Mouse (Mus musculus) liver, postnatal 0 days (tissue): Measurements from ENCODE around the gene Galnt18. TPM values are rescaled to one million over a fixed set of nuclear protein-coding genes. Genes with fewer than 3 reads are reported as not detected.

ENCODE experiments used
- ATAC-seq: fragments of 200-750 bp; cut with Nextera tagmentation; 2 replicates; pipeline ENCODE4 v1.8.0; 2017; ENCODE audit warnings: mild to moderate bottlenecking, moderate library complexity
- DNase-seq: peaks from one replicate; pipeline ENCODE4 v3.0.0-alpha.2; 2016
- H3K27ac ChIP-seq: fragments of 300-500 bp; sonication (generic); 2 replicates; pipeline ENCODE4 v1.5.1; 2014; ENCODE audit warnings: antibody characterized with exemption, moderate library complexity, mild to moderate bottlenecking, low read depth
- H3K27me3 ChIP-seq: fragments of 300-500 bp; sonication (generic); 2 replicates; pipeline ENCODE4 v1.6.1; 2014; ENCODE audit warnings: low read length, control low read depth, mixed read lengths; ENCODE audit not compliant: insufficient read depth
- H3K36me3 ChIP-seq: fragments of 300-500 bp; sonication (generic); replicated peaks from 2 replicates; pipeline ENCODE4 v1.6.1; 2014; ENCODE audit warnings: mild to moderate bottlenecking, control low read depth, low read length, moderate library complexity, mixed read lengths; ENCODE audit not compliant: insufficient read depth
- H3K4me1 ChIP-seq: fragments of 300-500 bp; sonication (generic); 2 replicates; pipeline ENCODE4 v1.6.1; 2014; ENCODE audit warnings: antibody characterized with exemption, mild to moderate bottlenecking, control low read depth; ENCODE audit not compliant: insufficient read depth
- H3K4me2 ChIP-seq: fragments of 300-500 bp; sonication (generic); 2 replicates; pipeline ENCODE4 v1.6.1; 2014; ENCODE audit warnings: low read depth, mild to moderate bottlenecking, low read length, moderate library complexity, mixed read lengths
- H3K4me3 ChIP-seq: fragments of 300-500 bp; sonication (generic); 2 replicates; pipeline ENCODE4 v1.5.1; 2014; ENCODE audit warnings: low read depth, low read length
- H3K9ac ChIP-seq: fragments of 300-500 bp; sonication (generic); replicated peaks from 2 replicates; pipeline ENCODE4 v1.6.1; 2014; ENCODE audit warnings: mild to moderate bottlenecking, moderate library complexity
- H3K9me3 ChIP-seq: fragments of 300-500 bp; sonication (generic); 2 replicates; pipeline ENCODE4 v1.6.1; 2016; ENCODE audit warnings: mild to moderate bottlenecking, control low read depth, low read length, mixed read lengths
- CTCF ChIP-seq: sonication (generic); IDR thresholded peaks from 2 replicates; pipeline ENCODE4 v1.5.1; 2016; ENCODE audit warnings: antibody characterized with exemption, low read depth
- EP300 ChIP-seq: IDR thresholded peaks from 2 replicates; pipeline ENCODE4 v1.6.1; 2016; ENCODE audit warnings: antibody characterized with exemption, low read depth, mild to moderate bottlenecking
- WGBS: fragments of 180-500 bp; shearing (Covaris S2); extraction: QIAGEN DNeasy Blood & Tissue Kit; methylation state at CpG from one replicate; pipeline ENCODE4 v1.1.7; 2014; ENCODE audit not compliant: insufficient replicate concordance; 5-methylcytosine and 5-hydroxymethylcytosine counted together
- polyA plus RNA-seq: library from polyadenylated mRNA; unstranded; fragments of >200 nt; fragmentation: Nextera tagmentation; extraction: Ambion mirVana; gene quantifications from 2 replicates; pipeline ENCODE4 v1.2.1, GENCODE M21; 2015

Gene Galnt18
- polyA plus RNA-seq, 1 experiment from 2014 or later: 1.9 TPM

DNA sequence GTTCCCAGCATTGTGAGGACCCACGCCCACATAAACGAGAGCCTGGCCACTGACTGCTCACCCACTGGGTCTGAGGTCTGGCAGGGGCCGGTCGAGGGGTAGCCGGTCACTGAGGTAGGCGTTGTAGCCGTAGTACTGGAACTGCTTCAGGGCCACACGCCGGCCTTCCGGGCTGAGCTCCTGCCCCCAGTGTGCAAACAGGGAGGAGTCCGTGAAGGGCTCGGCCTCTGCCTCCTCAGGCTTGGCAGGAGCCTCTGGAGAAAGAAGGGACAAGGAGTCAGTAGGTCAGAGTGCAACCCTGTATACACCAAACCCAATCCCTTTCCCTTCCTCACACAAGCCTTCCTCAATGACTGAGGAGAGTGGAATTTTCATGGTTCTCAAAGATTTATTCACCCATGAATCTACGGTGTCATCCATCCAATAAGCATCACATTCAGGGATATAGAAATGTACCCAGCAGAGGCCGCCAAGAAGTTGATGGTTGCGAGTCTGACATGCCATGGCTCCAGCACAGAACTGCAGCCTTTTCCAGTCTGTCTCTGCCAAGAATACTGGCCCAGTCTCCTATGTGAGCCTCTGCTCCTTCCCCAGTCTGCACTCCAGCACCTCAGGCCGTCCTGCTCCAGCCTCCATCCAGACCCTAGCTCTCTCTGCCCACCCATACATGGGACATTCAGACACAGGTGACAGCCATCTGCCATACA, 163.4 kb downstream of the Galnt18 start:
- no peaks in the 10 kb centered on the region for H3K9me3 ChIP-seq
- no peak overlapping the region for H3K27ac ChIP-seq
- no peak for DNase-seq

DNA sequence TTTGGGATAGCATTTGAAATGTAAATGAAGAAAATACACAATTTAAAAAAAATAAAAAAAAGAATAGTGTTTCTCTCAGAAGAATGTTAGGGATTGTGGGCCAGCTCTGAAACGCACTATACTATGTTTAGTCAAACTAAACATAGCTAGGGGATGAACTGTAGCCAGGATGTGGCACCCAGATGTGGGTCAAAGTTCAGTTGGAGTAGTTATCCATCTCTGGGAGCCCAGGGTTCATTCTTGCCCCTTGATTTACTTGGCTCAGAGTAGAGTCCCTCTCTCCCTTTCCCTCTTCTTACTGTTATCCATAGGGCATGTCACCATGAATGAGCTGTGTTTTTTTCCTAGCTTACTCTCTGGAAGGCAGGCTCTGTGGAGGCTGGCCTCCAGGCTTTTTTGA, 165.3 kb downstream of the Galnt18 start:
- Histone ChIP-seq H3K27me3 (no peaks in the 10 kb centered on the region), H3K4me1 (no peaks in the 10 kb centered on the region), H3K4me3 (no peak overlapping the region), H3K9ac (no peak overlapping the region), H3K36me3 (no peaks in the 10 kb centered on the region), H3K27ac (no peak overlapping the region), H3K4me2 (no peak overlapping the region), H3K9me3 (no peaks in the 10 kb centered on the region)
- no peak for DNase-seq
- TF ChIP-seq CTCF: no peak
- TF ChIP-seq EP300: no peak
- no peak for ATAC-seq
- 80% methylated on average over 1 of the region's 1 CpGs for WGBS

More for the DNA sequence above, 163.4 kb downstream of the Galnt18 start:
- WGBS: 76% methylated on average over 16 of the region's 16 CpGs
- Histone ChIP-seq H3K4me3 (no peak overlapping the region), H3K4me1 (no peaks in the 10 kb centered on the region), H3K9ac (no peak overlapping the region), H3K4me2 (no peak overlapping the region), H3K27me3 (no peaks in the 10 kb centered on the region), H3K36me3 (no peaks in the 10 kb centered on the region)
- TF ChIP-seq CTCF (no peak), EP300 (no peak)
- ATAC-seq: no peak

DNA sequence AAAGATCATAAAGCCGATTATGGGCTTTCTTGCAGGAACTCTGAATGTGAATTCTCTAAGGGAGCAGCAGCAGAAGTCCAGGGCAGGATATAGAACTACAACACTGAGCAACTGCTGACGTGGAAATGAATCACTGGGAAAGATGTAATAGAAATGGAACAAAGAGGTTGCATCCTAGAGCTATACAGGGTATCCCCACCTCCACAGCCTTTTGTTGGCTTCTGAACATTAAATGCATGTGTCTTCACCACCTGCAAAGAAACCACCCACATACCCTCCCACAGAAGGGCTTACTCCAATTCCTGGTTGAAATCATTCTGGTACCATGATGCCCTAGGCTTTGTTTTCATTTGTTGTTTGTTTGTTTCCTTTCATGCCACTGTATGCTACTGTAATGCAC, 172.3 kb downstream of the Galnt18 start:
- DNase-seq: no peak
- WGBS: 73% methylated on average over 2 of the region's 2 CpGs
- H3K9ac ChIP-seq: no peak overlapping the region
- no peak overlapping the region for H3K4me3 ChIP-seq
- ATAC-seq: no peak
- no peak overlapping the region for H3K27ac ChIP-seq
- H3K4me2 ChIP-seq: no peak overlapping the region
- TF ChIP-seq EP300: no peak
- no peak for TF ChIP-seq CTCF
- no peaks in the 10 kb centered on the region for H3K36me3 ChIP-seq
- no peaks in the 10 kb centered on the region for H3K9me3 ChIP-seq
- H3K27me3 ChIP-seq: no peaks in the 10 kb centered on the region
- H3K4me1 ChIP-seq: no peaks in the 10 kb centered on the region

DNA sequence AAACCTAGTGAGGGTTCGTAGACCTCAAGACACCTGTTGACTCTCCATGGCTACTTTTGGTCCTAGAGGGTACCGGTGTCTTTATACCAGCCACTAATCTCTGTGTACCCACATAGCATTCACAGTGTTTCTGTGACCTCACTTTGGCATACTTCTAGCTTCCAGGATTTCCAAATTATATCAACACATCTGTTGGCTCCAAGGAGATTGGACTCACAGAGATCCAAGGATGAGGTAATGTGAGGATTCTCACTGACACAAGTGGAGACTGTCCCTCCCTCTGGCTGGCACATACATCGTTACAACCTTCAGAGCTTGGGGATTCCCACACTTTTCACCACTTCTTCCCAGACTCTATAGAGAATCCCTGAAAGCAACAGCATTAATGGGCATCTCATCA, 173.7 kb downstream of the Galnt18 start:
- ATAC-seq (no peak), DNase-seq (no peak)
- no peak overlapping the region for H3K27ac ChIP-seq
- H3K4me1 ChIP-seq: no peaks in the 10 kb centered on the region
- no peaks in the 10 kb centered on the region for H3K27me3 ChIP-seq
- no peak overlapping the region for H3K4me2 ChIP-seq
- no peak for TF ChIP-seq EP300
- TF ChIP-seq CTCF: no peak
- 78% methylated on average over 3 of the region's 3 CpGs for WGBS
- no peaks in the 10 kb centered on the region for H3K9me3 ChIP-seq
- no peak overlapping the region for H3K9ac ChIP-seq
- no peaks in the 10 kb centered on the region for H3K36me3 ChIP-seq
- H3K4me3 ChIP-seq: no peak overlapping the region

DNA sequence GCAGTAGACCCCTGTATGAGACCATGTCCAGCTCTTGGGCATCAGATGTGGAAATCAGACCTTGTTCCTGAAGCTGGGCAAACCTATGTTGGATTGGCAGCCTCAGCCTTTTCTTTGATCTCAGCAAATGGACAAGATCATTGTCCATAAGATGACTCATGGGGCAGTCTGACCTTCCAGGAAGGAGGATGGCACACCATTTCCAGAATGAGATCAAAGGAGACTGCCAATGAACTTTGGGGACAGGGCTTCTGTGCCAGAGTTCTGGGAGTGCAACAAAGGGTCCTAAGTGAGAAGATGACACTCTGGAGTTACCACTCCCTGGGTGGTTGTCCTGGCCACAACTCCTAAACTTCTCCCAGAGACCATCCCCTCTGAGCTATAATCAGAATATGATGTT, 174.1 kb downstream of the Galnt18 start:
- Histone ChIP-seq H3K27me3 (no peaks in the 10 kb centered on the region), H3K9ac (no peak overlapping the region)

DNA sequence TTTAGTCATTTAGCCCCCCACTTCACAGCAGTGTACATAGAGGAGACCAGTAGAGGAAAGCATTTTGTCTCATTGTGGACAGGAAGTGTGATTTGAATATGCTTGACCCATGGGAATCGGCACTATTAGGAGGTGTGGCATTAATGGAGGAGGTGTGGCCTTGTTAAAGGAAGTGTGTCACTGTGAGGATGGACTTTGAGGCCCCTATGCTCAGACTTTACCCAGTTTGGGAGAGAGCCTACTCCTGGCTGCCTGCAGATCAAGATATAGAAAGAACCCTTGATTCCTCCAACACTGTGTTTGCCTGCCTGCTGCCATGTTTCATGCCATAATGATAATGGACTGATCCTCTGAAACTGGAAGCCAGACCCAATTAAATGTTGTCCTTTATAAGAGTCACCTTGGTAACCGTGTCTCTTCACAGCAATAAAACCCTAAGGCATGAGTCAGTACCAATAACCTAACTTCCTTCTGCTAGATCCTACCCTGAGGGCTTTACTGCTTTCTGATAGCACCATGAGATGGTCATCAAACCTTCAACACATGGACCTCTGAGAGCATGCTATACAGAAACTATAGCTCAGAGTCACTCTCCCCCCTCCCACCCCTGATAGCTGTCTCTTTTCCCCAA, 175.1 kb downstream of the Galnt18 start:
- H3K4me3 ChIP-seq: no peak overlapping the region
- DNase-seq (no peak), ATAC-seq (no peak)
- H3K4me2 ChIP-seq: no peak overlapping the region
- no peaks in the 10 kb centered on the region for H3K27me3 ChIP-seq
- H3K36me3 ChIP-seq: no peaks in the 10 kb centered on the region
- H3K4me1 ChIP-seq: no peaks in the 10 kb centered on the region
- no peaks in the 10 kb centered on the region for H3K9me3 ChIP-seq
- H3K9ac ChIP-seq: no peak overlapping the region
- WGBS: 73% methylated on average over 2 of the region's 2 CpGs
- H3K27ac ChIP-seq: no peak overlapping the region
- TF ChIP-seq EP300 (no peak), CTCF (no peak)

More for the DNA sequence above, 174.1 kb downstream of the Galnt18 start:
- no peaks in the 10 kb centered on the region for H3K9me3 ChIP-seq
- no peak for DNase-seq
- no peak overlapping the region for H3K4me2 ChIP-seq
- no peak for ATAC-seq
- TF ChIP-seq CTCF: no peak
- no peak for TF ChIP-seq EP300
- H3K36me3 ChIP-seq: no peaks in the 10 kb centered on the region
- H3K27ac ChIP-seq: no peak overlapping the region
- H3K4me3 ChIP-seq: no peak overlapping the region
- no peaks in the 10 kb centered on the region for H3K4me1 ChIP-seq
